ENCODE assay signal across 22 mouse cellular contexts in genomic region chr7:26303429-26304166, GRCm38 (mm10). TPM values are rescaled to one million over a fixed set of nuclear protein-coding genes. Genes with fewer than 3 reads are reported as not detected.
DNase-seq lines count a peak whose midpoint lies in the region; ATAC-seq and TF ChIP-seq lines count a peak whose summit lies in the region.
"Not testable (repeated sequence)": the region's sequence is repeated elsewhere in the genome, so short reads cannot be mapped to it uniquely, and the experiment has no call there.
"Had no signal": no experiment of that assay in that cellular context is flagged by ENCODE, and none has a peak within 500 bp of the region (broad histone marks: within the 10 kb centered on the region; RNA-seq: fewer than 3 reads in every experiment).

No protein-coding gene starts in this region.

- H3K9ac ChIP-seq in liver, adult 2 months (ENCODE audit: low read depth, low read length); liver, embryonic 15.5 days; liver, embryonic 16.5 days (ENCODE audit: low read depth, low read length); liver, postnatal 0 days (replicated peaks): not testable (repeated sequence)

- not testable (repeated sequence) for H3K36me3 ChIP-seq in liver, adult 2 months (ENCODE audit: control insufficient read depth, insufficient read depth, low read length); liver, embryonic 15.5 days (replicated peaks); liver, embryonic 16.5 days (ENCODE audit: control insufficient read depth, insufficient read depth); liver, postnatal 0 days (replicated peaks; ENCODE audit: insufficient read depth, low read length)

- TF ChIP-seq CTCF in liver, adult 2 months (IDR thresholded peaks at IDR 0.05; ENCODE audit: low read depth, low read length); liver, postnatal 0 days (IDR thresholded peaks at IDR 0.05; ENCODE audit: low read depth): not testable (repeated sequence)

- not testable (repeated sequence) for H3K79me2 ChIP-seq in liver, adult 2 months (ENCODE audit: control insufficient read depth, insufficient read depth, low read length)

- ATAC-seq in liver, embryonic 15.5 days (ENCODE audit: insufficient read depth), result 0 out of 2 replicates have a peak, but pooled peaks have one; percentile 22
- ATAC-seq in liver, embryonic 16.5 days (ENCODE audit: low read depth), result peak; percentile 67
- ATAC-seq in liver, postnatal 0 days, result peak; percentile 78

- not testable (repeated sequence) for H3K27ac ChIP-seq in liver, adult 2 months (replicated peaks; ENCODE audit: insufficient read depth, low read depth, low read length); liver, embryonic 15.5 days (replicated peaks); liver, embryonic 16.5 days (ENCODE audit: low read length)
- peak overlapping the region; percentile 62 for H3K27ac ChIP-seq in liver, postnatal 0 days (ENCODE audit: low read depth)

- TF ChIP-seq EP300 in liver, postnatal 0 days (IDR thresholded peaks at IDR 0.05; ENCODE audit: low read depth), result not testable (repeated sequence)

- H3K27me3 ChIP-seq in liver, adult 2 months (ENCODE audit: control insufficient read depth, insufficient read depth, low read length); liver, embryonic 15.5 days; liver, embryonic 16.5 days (ENCODE audit: control insufficient read depth, insufficient read depth, low read depth, low read length); liver, postnatal 0 days (ENCODE audit: insufficient read depth, low read length): not testable (repeated sequence)

- not testable (repeated sequence) for H3K4me1 ChIP-seq in liver, adult 2 months (ENCODE audit: control insufficient read depth, insufficient read depth, low read length); liver, embryonic 15.5 days (replicated peaks); liver, embryonic 16.5 days (ENCODE audit: control insufficient read depth, low read depth, low read length); liver, postnatal 0 days (ENCODE audit: insufficient read depth)

- not testable (repeated sequence) for TF ChIP-seq POLR2A in liver, adult 2 months (IDR thresholded peaks at IDR 0.05; ENCODE audit: extremely low read depth, insufficient read depth, low read length)

- 19% methylated on average over 8 of the region's 8 CpGs for WGBS in liver, adult 2 months
- 52% methylated on average over 8 of the region's 8 CpGs for WGBS in liver, embryonic 15.5 days (ENCODE audit: insufficient replicate concordance)
- WGBS in liver, embryonic 16.5 days (ENCODE audit: insufficient replicate concordance), result 57% methylated on average over 8 of the region's 8 CpGs
- 57% methylated on average over 8 of the region's 8 CpGs for WGBS in liver, postnatal 0 days (ENCODE audit: insufficient replicate concordance)

- H3K9me3 ChIP-seq in liver, embryonic 15.5 days (replicated peaks); liver, embryonic 16.5 days (replicated peaks; ENCODE audit: control insufficient read depth, low read length); liver, postnatal 0 days (ENCODE audit: low read length): not testable (repeated sequence)

- H3K4me3 ChIP-seq in liver, adult 2 months (ENCODE audit: insufficient read depth, low read depth, low read length); liver, embryonic 15.5 days (replicated peaks); liver, embryonic 16.5 days (ENCODE audit: low read depth, low read length); liver, postnatal 0 days (ENCODE audit: low read depth, low read length): not testable (repeated sequence)

- not testable (repeated sequence) for H3K4me2 ChIP-seq in liver, embryonic 15.5 days; liver, embryonic 16.5 days (ENCODE audit: low read depth, low read length); liver, postnatal 0 days (ENCODE audit: low read depth, low read length)

- peak; percentile 87 for DNase-seq in liver, adult 2 months (ENCODE audit: extremely low read depth, low read depth, low spot score)
- not testable (repeated sequence) for DNase-seq in liver, postnatal 0 days
- DNase-seq in yolk sac, embryonic 10.5 days (ENCODE audit: low spot score), result peak; percentile 12

RNA-seq across cellular contexts. Expression of gene Cyp2a4, which starts 3.4 kb away (rescaled TPM):
- 856 and 925 TPM in 2 replicates for total RNA-seq in liver, adult 2 months (2014; rRNA removed)
- polyA plus RNA-seq in liver, adult 2 months (2012; rRNA removed), result 409 and 441 TPM in 2 replicates
- 0.60 and 0.98 TPM in 2 replicates for polyA plus RNA-seq in liver, embryonic 15.5 days (2015; fragmentation: Nextera tagmentation; extraction: Ambion mirVana)
- 0.81 and 1.2 TPM in 2 replicates for polyA plus RNA-seq in liver, embryonic 16.5 days (2015; fragmentation: Nextera tagmentation; extraction: Ambion mirVana)
- polyA plus RNA-seq in liver, postnatal 0 days (2015; fragmentation: Nextera tagmentation; extraction: Ambion mirVana), result 6.7 and 7.9 TPM in 2 replicates
- total RNA-seq: adrenal gland, postnatal 25 days; adrenal gland, postnatal 36 days; CH12.LX; MEL had no signal
- polyA plus RNA-seq: activated CD4-positive, CD25-positive, alpha-beta regulatory T cell, adult 4 months; brain, embryonic 14.5 days; C2C12; CD4-positive, CD25-positive, alpha-beta regulatory T cell, adult 4 months; G1E; Patski had no signal

RNA-seq across cellular contexts. Expression of gene Vmn1r184, which starts 43.5 kb away (rescaled TPM):
- total RNA-seq in liver, adult 2 months (2014; rRNA removed), result 0.28 and 0.54 TPM in 2 replicates
- 0.01 and 0.02 TPM in 2 replicates for polyA plus RNA-seq in liver, adult 2 months (2012; rRNA removed)
- not detected in 2 replicates for polyA plus RNA-seq in liver, embryonic 15.5 days (2015; fragmentation: Nextera tagmentation; extraction: Ambion mirVana)
- polyA plus RNA-seq in liver, embryonic 16.5 days (2015; fragmentation: Nextera tagmentation; extraction: Ambion mirVana), result not detected in 2 replicates
- 0.01 TPM in 1 of 2 replicates, not detected in the other for polyA plus RNA-seq in liver, postnatal 0 days (2015; fragmentation: Nextera tagmentation; extraction: Ambion mirVana)
- total RNA-seq: adrenal gland, adult 18-20 months; adrenal gland, adult 2 months; adrenal gland, adult 8-10 months; adrenal gland, postnatal 10 days; adrenal gland, postnatal 14 days; adrenal gland, postnatal 25 days; adrenal gland, postnatal 36 days; adrenal gland, postnatal 4 days; CH12.LX; ES-E14; MEL had no signal
- polyA plus RNA-seq: adrenal gland, adult 2 months; brain, embryonic 14.5 days; C2C12; CD4-positive, CD25-positive, alpha-beta regulatory T cell, adult 4 months; G1E; Patski had no signal

Comparison
In these comparisons a context has a peak if more than half of its experiments do, and no peak if none do; other contexts are left out.
1. RNA of gene Cyp2a4, which starts 3.4 kb away (polyA plus RNA-seq): 409 to 441 TPM in liver, adult 2 months; 6.7 to 7.9 TPM in liver, postnatal 0 days, 0.81 to 1.2 TPM in liver, embryonic 16.5 days and 0.60 to 0.98 TPM in liver, embryonic 15.5 days; every median in the first group is over 10 times any median in the second.
2. ATAC-seq: peak in every context shown above with its lines; median percentile 78 in liver, postnatal 0 days; 67 in liver, embryonic 16.5 days; 22 in liver, embryonic 15.5 days.